Mouse (Mus musculus) forelimb bud, embryonic 11.5 days (tissue): ENCODE measurements around the gene Rnase12.
"Not testable (repeated sequence)": the region's sequence is repeated elsewhere in the genome, so short reads cannot be mapped to it uniquely, and the experiment has no call there.

Experiments
- DNase-seq: peaks from one replicate; pipeline ENCODE4 v3.0.0-alpha.2; 2012; ENCODE audit warnings: low read depth, low spot score

Gene Rnase12

DNA sequence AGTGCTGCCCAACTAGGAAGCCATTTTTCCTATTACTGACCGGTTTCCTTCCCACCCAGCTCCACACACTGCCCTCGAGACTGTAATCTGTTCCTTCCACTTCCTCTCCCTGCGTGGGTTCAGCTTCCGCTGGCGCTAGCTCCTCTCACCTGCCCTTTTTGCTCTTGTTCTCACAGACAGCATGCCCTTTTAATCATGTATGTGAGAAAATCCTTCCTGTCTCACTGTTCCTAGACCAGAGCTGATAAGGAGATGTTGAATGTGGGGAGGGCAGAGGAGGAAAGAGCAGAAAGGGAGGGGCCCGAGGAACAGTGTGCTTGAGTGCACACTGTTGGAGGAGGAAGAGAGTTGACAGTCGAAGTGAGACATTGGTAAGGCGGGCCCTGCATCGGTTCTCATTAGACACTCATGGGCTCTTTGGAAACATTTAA, at the start of gene Rnase12:
Rnase12 (minus strand) TSS at position 261 of the 431 bp plus-strand sequence.
- no peak for DNase-seq

- no peak for DNase-seq
Measured at GRCm38 (mm10) chr14:51106449-51106967, 49.0 kb upstream of the Rnase12 start.

DNA sequence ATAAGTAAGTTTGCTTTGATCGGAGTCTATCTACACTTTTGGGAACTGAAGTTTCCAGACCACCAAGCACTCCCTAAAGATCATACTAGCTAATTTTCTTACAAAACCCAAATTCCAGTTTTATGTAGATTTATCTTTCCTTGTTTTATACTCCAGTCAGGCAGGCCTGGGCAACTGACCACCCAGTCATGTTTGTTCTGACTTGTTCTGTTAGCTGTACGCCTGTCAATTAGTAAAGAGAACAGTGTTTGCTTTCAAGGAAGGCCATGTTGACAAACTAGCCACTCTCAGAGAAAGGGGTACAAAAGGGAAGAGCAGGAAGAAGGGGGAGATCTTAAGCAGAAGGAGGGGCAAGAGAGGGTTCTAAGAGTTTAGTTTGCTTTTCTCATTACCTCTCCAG, 46.9 kb upstream of the Rnase12 start:
- DNase-seq: no peak

- DNase-seq: no peak
Measured at GRCm38 (mm10) chr14:51103217-51103616, 45.8 kb upstream of the Rnase12 start.

DNA sequence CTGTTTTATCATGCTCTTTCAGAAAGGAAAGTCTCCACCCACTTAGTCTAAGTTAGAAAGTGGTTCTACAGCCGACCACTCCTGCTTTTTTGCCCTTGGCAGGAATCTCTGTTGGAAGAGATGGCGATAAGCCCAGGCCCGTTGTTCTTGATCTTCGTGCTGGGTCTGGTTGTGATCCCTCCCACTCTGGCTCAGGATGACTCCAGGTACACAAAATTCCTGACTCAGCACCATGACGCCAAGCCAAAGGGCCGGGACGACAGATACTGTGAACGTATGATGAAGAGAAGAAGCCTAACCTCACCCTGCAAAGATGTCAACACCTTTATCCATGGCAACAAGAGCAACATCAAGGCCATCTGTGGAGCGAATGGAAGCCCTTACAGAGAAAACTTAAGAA, 43.8 kb upstream of the Rnase12 start:
- DNase-seq: no peak

- no peak for DNase-seq
Measured at GRCm38 (mm10) chr14:51098921-51099320, 41.5 kb upstream of the Rnase12 start.

- DNase-seq: not testable (repeated sequence)
Measured at GRCm38 (mm10) chr14:51098300-51098699, 40.8 kb upstream of the Rnase12 start.

DNA sequence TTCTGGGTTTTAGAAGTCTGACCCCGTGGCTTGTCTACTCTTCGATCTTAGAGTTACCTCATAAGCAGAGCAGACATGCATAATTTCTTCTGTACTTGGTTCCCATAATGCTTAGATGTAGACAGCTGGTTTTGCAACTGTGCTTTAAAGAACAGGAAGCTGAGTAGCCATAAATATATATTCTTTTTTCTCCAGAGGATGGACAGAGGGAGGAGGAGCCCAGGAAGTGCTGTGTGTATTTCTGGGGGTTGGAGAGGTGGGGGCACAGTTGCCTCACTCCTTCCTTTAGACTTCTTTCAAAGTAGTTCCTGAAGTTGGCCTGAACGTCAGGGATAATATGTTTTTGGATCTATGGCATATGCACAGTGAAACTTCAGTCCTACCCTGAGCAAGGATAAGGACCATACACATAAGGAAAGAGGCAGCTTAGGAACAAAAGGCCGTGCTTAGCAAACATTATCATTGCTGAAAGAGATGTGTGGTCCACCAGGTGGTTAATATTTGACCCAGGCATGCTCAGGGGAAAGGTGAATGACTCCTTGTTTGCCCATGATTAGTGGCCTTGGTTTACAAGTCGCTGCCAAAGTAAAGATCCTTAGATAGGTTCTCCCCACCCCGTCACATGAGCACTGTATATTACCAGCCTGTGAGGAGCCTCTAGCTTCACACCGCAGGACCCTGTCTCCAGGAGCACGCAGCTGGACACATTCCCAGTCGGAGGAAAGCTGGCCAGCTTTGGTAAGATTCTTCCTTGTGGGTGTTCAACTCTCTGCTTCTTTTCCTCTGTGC, 38.5 kb upstream of the Rnase12 start:
- no peak for DNase-seq

GRCm38 (mm10) chr14:51094921-51095320, 37.5 kb upstream of the Rnase12 start:
- no peak for DNase-seq

DNA sequence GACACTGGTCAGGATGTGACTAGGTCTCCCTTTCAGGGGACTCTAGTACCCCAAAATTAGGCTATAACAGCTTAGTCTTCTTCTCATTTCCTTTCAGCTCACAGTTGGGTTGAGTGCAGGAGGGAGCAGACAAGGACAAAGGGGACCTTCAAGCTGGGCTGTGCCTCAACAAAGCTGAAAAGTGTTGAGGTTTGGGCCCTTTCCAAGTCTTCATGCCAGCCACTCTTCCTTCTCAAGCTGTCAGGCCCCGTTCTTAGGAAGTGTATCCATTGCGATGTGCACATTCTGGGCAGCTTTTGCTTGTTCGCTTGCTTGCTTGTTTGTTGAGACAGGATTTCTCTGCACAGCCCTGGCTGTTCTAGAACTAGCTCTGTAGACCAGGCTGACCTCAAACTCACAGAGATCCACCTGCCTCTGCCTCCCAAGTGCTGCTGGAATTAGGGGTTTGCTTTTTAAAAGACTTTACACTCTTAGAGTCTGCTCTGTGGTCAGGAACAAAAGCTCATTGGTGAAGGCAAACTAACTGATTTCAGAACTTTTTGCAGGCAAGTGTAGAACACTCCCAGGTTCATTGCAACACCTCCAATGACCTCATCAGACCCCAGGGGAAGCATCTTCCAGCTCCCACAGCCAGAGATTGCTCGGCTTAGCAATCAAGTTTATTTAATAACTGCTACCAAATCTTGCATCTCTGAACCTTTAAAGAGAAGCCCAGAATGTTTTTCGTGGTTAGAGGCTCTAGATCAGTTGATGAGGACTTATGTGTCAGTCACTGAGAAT, 36.8 kb upstream of the Rnase12 start:
- DNase-seq: no peak

- DNase-seq: no peak
Measured at GRCm38 (mm10) chr14:51093496-51093895, 36.0 kb upstream of the Rnase12 start.

DNA sequence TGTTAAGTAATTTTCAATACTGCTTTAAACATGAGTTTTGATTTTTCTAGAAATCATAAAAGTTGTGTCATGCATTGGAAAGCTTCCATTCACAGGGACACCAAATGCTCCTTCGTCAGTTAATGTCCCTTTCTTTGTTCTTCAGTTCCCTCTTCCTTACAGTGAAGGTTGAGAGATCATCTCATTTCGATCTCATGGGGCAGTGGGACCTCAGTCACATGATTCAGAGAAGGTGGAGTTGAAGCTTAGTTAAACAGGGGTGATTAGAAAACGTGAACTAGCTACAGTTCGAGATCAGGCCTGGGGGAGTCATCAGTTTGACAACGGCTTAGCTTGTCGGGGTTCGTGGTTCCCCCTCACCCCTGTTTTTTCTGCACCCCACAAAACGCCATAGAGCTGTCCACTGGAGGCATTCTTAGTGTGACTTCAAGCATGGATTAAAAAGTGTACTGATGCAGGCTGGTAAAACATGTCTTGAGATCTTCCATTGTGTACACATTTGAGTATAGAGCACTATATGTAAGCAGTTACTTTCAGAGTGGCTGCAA, 34.7 kb upstream of the Rnase12 start:
- DNase-seq: no peak

DNA sequence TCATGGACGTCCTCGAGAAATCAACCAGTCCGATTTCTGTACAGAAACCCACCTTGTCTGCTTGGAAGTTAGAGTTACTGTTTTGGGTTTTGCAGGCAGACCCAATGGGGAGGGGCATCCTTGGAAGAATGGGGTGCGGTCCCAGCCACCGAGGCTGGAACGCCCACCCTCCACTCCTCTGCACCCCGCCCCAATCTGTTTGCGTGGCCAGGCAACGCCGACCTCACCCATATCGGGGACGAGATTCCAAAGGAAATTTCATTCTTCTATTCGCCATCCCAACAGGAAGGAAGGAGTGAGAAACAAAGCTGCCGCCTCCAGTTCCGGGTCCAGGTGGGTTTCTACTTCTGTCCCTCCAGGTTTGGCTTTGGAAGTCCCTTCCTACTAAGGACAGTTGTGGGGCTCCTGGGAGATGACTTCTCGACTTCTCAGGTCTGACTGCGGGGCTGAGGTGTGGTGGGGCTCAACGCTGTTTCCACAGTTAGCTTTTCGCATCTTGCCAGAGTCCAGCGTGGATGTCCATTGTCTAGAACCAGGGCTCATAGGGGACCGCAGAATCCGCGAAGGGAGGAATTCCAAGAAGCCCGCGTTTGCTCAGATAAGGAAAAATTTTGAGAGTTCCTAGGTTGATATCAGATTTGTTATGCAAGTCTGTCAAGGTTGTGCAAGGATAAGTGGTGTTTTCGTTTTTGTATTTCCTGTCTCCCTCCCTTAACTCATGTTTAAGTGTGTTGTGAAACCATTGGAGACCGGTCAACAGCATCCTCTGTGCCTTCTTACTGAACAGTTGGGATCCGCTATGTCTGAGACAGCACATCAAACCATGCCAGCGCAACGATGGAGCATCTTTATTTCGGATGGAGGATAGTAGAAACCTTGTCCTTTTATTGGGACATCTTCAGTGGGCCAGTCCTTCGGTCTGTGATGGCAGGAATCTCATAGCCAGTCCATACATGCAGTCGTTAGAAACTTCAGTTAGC, 33.8 kb upstream of the Rnase12 start, which contains the start of the genes Rnase4 and Ang:
Rnase4 (plus strand) TSS at position 157 of the 980 bp plus-strand sequence.
Ang (plus strand) TSS at position 230 of the 980 bp plus-strand sequence.
- peak; percentile 44 for DNase-seq

GRCm38 (mm10) chr14:51090077-51090781, 32.8 kb upstream of the Rnase12 start:
- DNase-seq: peak; percentile 88

DNA sequence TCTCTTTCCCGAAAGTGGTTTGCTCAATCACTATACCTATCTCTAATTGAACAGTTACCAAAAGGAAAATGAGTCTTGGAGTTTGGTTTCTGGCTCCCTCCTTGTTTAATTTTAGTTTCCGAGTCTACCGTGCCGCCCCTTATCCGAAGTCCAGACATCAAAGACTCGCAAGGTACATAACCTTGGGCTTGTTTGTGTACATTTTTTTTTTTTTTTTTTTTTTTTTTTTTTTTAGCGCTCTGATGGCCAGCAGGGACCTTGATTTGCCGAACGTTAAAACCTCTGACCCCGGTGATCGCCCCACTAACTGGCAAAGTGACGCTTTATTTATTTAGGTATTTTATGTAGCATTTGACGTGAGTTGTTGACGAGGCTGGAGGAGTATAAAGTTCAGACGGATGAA, 32.2 kb upstream of the Rnase12 start:
- no peak for DNase-seq

- peak; percentile 97 for DNase-seq
Measured at GRCm38 (mm10) chr14:51088970-51089673, 31.7 kb upstream of the Rnase12 start.

GRCm38 (mm10) chr14:51088166-51088969, 30.9 kb upstream of the Rnase12 start:
- peak; percentile 82 for DNase-seq

DNA sequence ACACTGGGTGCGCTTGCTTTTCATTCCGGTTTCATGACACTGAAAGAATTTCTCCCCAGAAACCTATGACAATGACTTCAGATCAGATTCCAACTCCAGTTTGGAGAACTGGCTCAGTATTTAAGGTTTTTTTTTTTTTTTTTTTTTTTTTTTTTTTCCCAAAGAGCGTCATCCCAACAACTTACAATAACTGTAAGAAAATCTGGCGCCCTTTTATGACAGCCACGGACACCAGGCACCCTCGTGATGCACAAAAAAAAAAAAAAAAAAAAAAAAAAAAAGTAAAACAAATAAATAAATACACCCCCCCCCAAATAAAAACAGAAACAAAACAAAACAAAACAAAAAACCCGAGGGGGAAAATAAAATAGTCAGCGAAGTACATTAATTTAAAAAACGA, 30.3 kb upstream of the Rnase12 start:
- no peak for DNase-seq

DNA sequence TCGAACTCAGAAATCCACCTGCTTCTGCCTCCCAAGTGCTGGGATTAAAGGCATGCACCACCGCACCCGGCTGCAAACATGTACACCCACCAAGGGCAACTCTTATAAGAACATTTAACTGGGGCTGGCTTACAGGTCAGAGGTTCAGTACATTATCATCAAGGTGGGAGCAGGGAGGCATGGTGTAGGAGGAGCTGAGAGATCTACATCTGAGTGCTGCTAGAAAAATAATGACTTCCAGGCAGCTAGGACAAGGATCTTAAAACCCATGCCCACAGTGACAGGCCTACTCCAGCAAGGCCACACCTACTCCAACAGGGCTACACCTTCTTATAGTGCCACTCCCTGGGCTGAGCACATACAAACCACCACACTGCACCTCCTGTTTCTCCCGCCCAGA, 28.4 kb upstream of the Rnase12 start:
- no peak for DNase-seq
